Mouse (Mus musculus) lung, embryonic 14.5 days (tissue): ENCODE measurements at regions not wholly inside any gene's neighbourhood (a gene's known extent, or its start where the extent isn't known, plus 50 kb on each side); places are given as distances from the start of the nearest gene placed in this dataset.
A peak's percentile ranks its signal among the peaks of the same experiment; 100 is the strongest.

Experiments used
- ATAC-seq: fragments of 200-750 bp; cut with Nextera tagmentation; 2 replicates; pipeline ENCODE4 v1.8.0; 2017; ENCODE audit warnings: mild to moderate bottlenecking, moderate TSS enrichment, moderate library complexity; ENCODE audit not compliant: insufficient read depth
- DNase-seq: peaks from one replicate; pipeline ENCODE4 v3.0.0-alpha.2; 2015
- H3K27ac ChIP-seq: fragments of 300-500 bp; sonication (generic); 2 replicates; pipeline ENCODE4 v1.5.1; 2014; ENCODE audit warnings: low read depth, mild to moderate bottlenecking, moderate library complexity
- H3K27me3 ChIP-seq: fragments of 300-500 bp; sonication (generic); 2 replicates; pipeline ENCODE4 v1.6.1; 2014; ENCODE audit warnings: low read length, control low read depth; ENCODE audit not compliant: insufficient read depth
- H3K36me3 ChIP-seq: fragments of 300-500 bp; sonication (generic); 2 replicates; pipeline ENCODE4 v1.6.1; 2014; ENCODE audit warnings: control low read depth; ENCODE audit not compliant: insufficient read depth
- H3K4me1 ChIP-seq: fragments of 300-500 bp; sonication (generic); 2 replicates; pipeline ENCODE4 v1.6.1; 2014; ENCODE audit warnings: antibody characterized with exemption, control low read depth; ENCODE audit not compliant: insufficient read depth
- H3K4me2 ChIP-seq: fragments of 300-500 bp; sonication (generic); 2 replicates; pipeline ENCODE4 v1.6.1; 2014; ENCODE audit warnings: mild to moderate bottlenecking
- H3K4me3 ChIP-seq: fragments of 300-500 bp; sonication (generic); 2 replicates; pipeline ENCODE4 v1.5.1; 2014; ENCODE audit warnings: low read depth, low read length
- H3K9ac ChIP-seq: fragments of 300-500 bp; sonication (generic); 2 replicates; pipeline ENCODE4 v1.6.1; 2014
- H3K9me3 ChIP-seq: fragments of 300-500 bp; sonication (generic); 2 replicates; pipeline ENCODE4 v1.6.1; 2016; ENCODE audit warnings: low read depth, low read length, control low read depth
- CTCF ChIP-seq: IDR thresholded peaks from 2 replicates; pipeline ENCODE4 v1.5.1; 2016; ENCODE audit warnings: antibody characterized with exemption, low read depth
- WGBS: fragments of 180-500 bp; shearing (Covaris S2); extraction: QIAGEN DNeasy Blood & Tissue Kit; methylation state at CpG from one replicate; pipeline ENCODE4 v1.1.7; 2014; 5-methylcytosine and 5-hydroxymethylcytosine counted together

- no peak overlapping the region for H3K4me3 ChIP-seq
- peak overlapping the region; percentile 23; the same call in 1 of the 2 replicates for H3K4me2 ChIP-seq
- H3K9me3 ChIP-seq, result no peaks in the 10 kb centered on the region
- ATAC-seq (peak; percentile 38), DNase-seq (peak; percentile 81)
- WGBS, result 27% methylated on average over 8 of the region's 8 CpGs
- peak overlapping the region; percentile 65 for H3K27ac ChIP-seq
- no peaks in the 10 kb centered on the region for H3K27me3 ChIP-seq
- peaks cover 7% of the 10 kb centered on the region for H3K4me1 ChIP-seq
- TF ChIP-seq CTCF, result no peak
- no peak overlapping the region for H3K9ac ChIP-seq
- no peaks in the 10 kb centered on the region for H3K36me3 ChIP-seq
Measured at GRCm38 (mm10) chr4:31601536-31601935, 362.4 kb upstream of the Map3k7 start.

GRCm38 (mm10) chr4:31603776-31604175, 360.1 kb upstream of the Map3k7 start:
- no peak for ATAC-seq
- Histone ChIP-seq H3K4me2 (no peak overlapping the region), H3K36me3 (no peaks in the 10 kb centered on the region)

GRCm38 (mm10) chr4:31608811-31609210, 355.1 kb upstream of the Map3k7 start:
- Histone ChIP-seq H3K36me3 (no peaks in the 10 kb centered on the region), H3K9me3 (no peaks in the 10 kb centered on the region), H3K9ac (no peak overlapping the region), H3K27me3 (no peaks in the 10 kb centered on the region), H3K4me1 (no peaks in the 10 kb centered on the region), H3K27ac (no peak overlapping the region), H3K4me2 (no peak overlapping the region), H3K4me3 (no peak overlapping the region)
- DNase-seq (peak; percentile 48), ATAC-seq (no peak)
- no peak for TF ChIP-seq CTCF
- 53% methylated on average over 8 of the region's 8 CpGs for WGBS

More at GRCm38 (mm10) chr4:31603776-31604175, 360.1 kb upstream of the Map3k7 start:
- Histone ChIP-seq H3K9ac (no peak overlapping the region), H3K4me1 (peaks cover 7% of the 10 kb centered on the region), H3K27ac (no peak overlapping the region), H3K27me3 (no peaks in the 10 kb centered on the region), H3K4me3 (no peak overlapping the region), H3K9me3 (no peaks in the 10 kb centered on the region)
- TF ChIP-seq CTCF, result no peak
- WGBS, result 86% methylated on average over 2 of the region's 2 CpGs
- no peak for DNase-seq

- 84% methylated on average over 6 of the region's 6 CpGs for WGBS
- Histone ChIP-seq H3K27me3 (no peaks in the 10 kb centered on the region), H3K9me3 (no peaks in the 10 kb centered on the region), H3K36me3 (no peaks in the 10 kb centered on the region), H3K4me2 (no peak overlapping the region), H3K27ac (no peak overlapping the region), H3K9ac (no peak overlapping the region), H3K4me3 (no peak overlapping the region), H3K4me1 (no peaks in the 10 kb centered on the region)
- no peak for ATAC-seq
- TF ChIP-seq CTCF, result no peak
- no peak for DNase-seq
Measured at GRCm38 (mm10) chr4:31609559-31609958, 354.3 kb upstream of the Map3k7 start.

- Histone ChIP-seq H3K4me3 (no peak overlapping the region), H3K4me1 (no peaks in the 10 kb centered on the region), H3K9ac (no peak overlapping the region), H3K9me3 (no peaks in the 10 kb centered on the region), H3K27me3 (no peaks in the 10 kb centered on the region), H3K36me3 (no peaks in the 10 kb centered on the region), H3K4me2 (no peak overlapping the region), H3K27ac (no peak overlapping the region)
- TF ChIP-seq CTCF, result no peak
- WGBS, result 54% methylated on average over 8 of the region's 8 CpGs
- no peak for DNase-seq
- no peak for ATAC-seq
Measured at GRCm38 (mm10) chr4:31612147-31612824, 351.6 kb upstream of the Map3k7 start.

GRCm38 (mm10) chr4:31612825-31613514, 350.9 kb upstream of the Map3k7 start:
- DNase-seq, result no peak
- Histone ChIP-seq H3K4me3 (no peak overlapping the region), H3K4me1 (no peaks in the 10 kb centered on the region), H3K36me3 (no peaks in the 10 kb centered on the region), H3K9ac (no peak overlapping the region), H3K27ac (no peak overlapping the region), H3K9me3 (no peaks in the 10 kb centered on the region), H3K4me2 (no peak overlapping the region), H3K27me3 (no peaks in the 10 kb centered on the region)
- ATAC-seq, result no peak
- WGBS, result 62% methylated on average over 9 of the region's 9 CpGs
- no peak for TF ChIP-seq CTCF

- Histone ChIP-seq H3K9me3 (no peaks in the 10 kb centered on the region), H3K4me3 (no peak overlapping the region), H3K27ac (no peak overlapping the region), H3K4me2 (no peak overlapping the region), H3K4me1 (no peaks in the 10 kb centered on the region), H3K27me3 (no peaks in the 10 kb centered on the region), H3K9ac (no peak overlapping the region), H3K36me3 (no peaks in the 10 kb centered on the region)
- DNase-seq (no peak), ATAC-seq (no peak)
- WGBS, result 69% methylated on average over 7 of the region's 7 CpGs
- no peak for TF ChIP-seq CTCF
Measured at GRCm38 (mm10) chr4:31617572-31617971, 346.3 kb upstream of the Map3k7 start.
